8 mouse cellular contexts compared by ENCODE assay signal in the genomic region with DNA sequence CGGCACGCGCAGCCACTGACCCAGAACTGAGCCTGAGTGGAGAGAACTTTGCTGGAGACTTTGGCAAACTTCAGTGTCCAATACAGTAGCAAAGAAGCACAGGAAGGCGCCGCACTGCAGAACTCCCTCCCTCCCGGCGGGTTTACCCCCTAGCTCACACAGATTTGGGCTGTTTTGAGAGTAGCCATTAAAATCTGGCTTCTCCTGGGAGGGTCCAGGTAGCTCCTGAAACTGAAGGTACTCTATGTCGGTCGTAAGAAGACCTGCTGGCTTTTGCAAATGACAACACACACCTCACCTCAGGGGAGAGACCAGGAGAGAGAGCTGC. TPM values are rescaled to one million over a fixed set of nuclear protein-coding genes. Genes with fewer than 3 reads are reported as not detected.
DNase-seq lines count a peak whose midpoint lies in the region; ATAC-seq and TF ChIP-seq lines count a peak whose summit lies in the region.

No protein-coding gene starts in this region.

- DNase-seq in kidney, postnatal 10 days, result no peak
- no peak for DNase-seq in midbrain, embryonic 14.5 days
- DNase-seq in spleen, adult 18-20 months, result no peak
- no peak for DNase-seq in ovary, postnatal 10 days (ENCODE audit: low spot score)

- H3K9me3 ChIP-seq in kidney, embryonic 14.5 days (ENCODE audit: control insufficient read depth, low read length), result no peaks in the 10 kb centered on the region
- H3K9me3 ChIP-seq in hindbrain, embryonic 16.5 days (ENCODE audit: control insufficient read depth, low read length), result no peaks in the 10 kb centered on the region
- no peaks in the 10 kb centered on the region for H3K9me3 ChIP-seq in midbrain, embryonic 14.5 days (ENCODE audit: control insufficient read depth, low read length)

- peak overlapping the region; percentile 90 for H3K4me3 ChIP-seq in kidney, embryonic 14.5 days (ENCODE audit: low read length)
- H3K4me3 ChIP-seq in bone marrow macrophage, adult 2 months (ENCODE audit: insufficient read depth, low read length), result peak overlapping the region; percentile 68
- peak overlapping the region; percentile 80 for H3K4me3 ChIP-seq in hindbrain, embryonic 16.5 days (ENCODE audit: low read length)
- H3K4me3 ChIP-seq in midbrain, embryonic 14.5 days (replicated peaks; ENCODE audit: low read depth, low read length), result peak overlapping the region; percentile 79

- peak overlapping the region; percentile 73; the same call in 1 of the 2 replicates for H3K27ac ChIP-seq in kidney, embryonic 14.5 days (ENCODE audit: low read depth, low read length)
- H3K27ac ChIP-seq in bone marrow macrophage, adult 2 months (ENCODE audit: insufficient read depth, low read depth, low read length), result peak overlapping the region; percentile 55
- peak overlapping the region; percentile 79 for H3K27ac ChIP-seq in hindbrain, embryonic 16.5 days (ENCODE audit: low read depth, low read length)
- no peak overlapping the region for H3K27ac ChIP-seq in midbrain, embryonic 14.5 days (replicated peaks; ENCODE audit: low read depth, low read length)

- peak overlapping the region; percentile 51 for H3K4me2 ChIP-seq in kidney, embryonic 14.5 days (replicated peaks; ENCODE audit: low read depth, low read length)
- peak overlapping the region; percentile 75 for H3K4me2 ChIP-seq in hindbrain, embryonic 16.5 days (ENCODE audit: low read length)
- peak overlapping the region; percentile 73 for H3K4me2 ChIP-seq in midbrain, embryonic 14.5 days (ENCODE audit: low read length)

- TF ChIP-seq POLR2A in bone marrow macrophage, adult 2 months (IDR thresholded peaks at IDR 0.05; ENCODE audit: borderline replicate concordance, low read depth, low read length), result no peak

- peak overlapping the region; percentile 94 for H3K9ac ChIP-seq in kidney, embryonic 14.5 days (ENCODE audit: low read depth, low read length)
- peak overlapping the region; percentile 96 for H3K9ac ChIP-seq in hindbrain, embryonic 16.5 days (ENCODE audit: low read depth, low read length)
- H3K9ac ChIP-seq in midbrain, embryonic 14.5 days (replicated peaks; ENCODE audit: low read length), result peak overlapping the region; percentile 90; the same call in 1 of the 2 replicates

- WGBS in kidney, embryonic 14.5 days, result 9% methylated on average over 9 of the region's 9 CpGs
- WGBS in hindbrain, embryonic 16.5 days, result 25% methylated on average over 9 of the region's 9 CpGs
- WGBS in midbrain, embryonic 14.5 days, result 17% methylated on average over 9 of the region's 9 CpGs

- peaks cover 9% of the 10 kb centered on the region; the same call in 1 of the 2 replicates for H3K36me3 ChIP-seq in kidney, embryonic 14.5 days (ENCODE audit: control insufficient read depth, insufficient read depth, low read length)
- peaks cover 9% of the 10 kb centered on the region for H3K36me3 ChIP-seq in hindbrain, embryonic 16.5 days (ENCODE audit: control insufficient read depth, insufficient read depth, low read length)
- peaks cover 6% of the 10 kb centered on the region for H3K36me3 ChIP-seq in midbrain, embryonic 14.5 days (ENCODE audit: control insufficient read depth, insufficient read depth, low read length)

- no peak for TF ChIP-seq CTCF in bone marrow macrophage, adult 2 months (IDR thresholded peaks at IDR 0.05; ENCODE audit: low read depth, low read length)

- no peaks in the 10 kb centered on the region; the same call in 1 of the 2 replicates for H3K27me3 ChIP-seq in kidney, embryonic 14.5 days (ENCODE audit: control insufficient read depth, insufficient read depth, low read length)
- H3K27me3 ChIP-seq in hindbrain, embryonic 16.5 days (replicated peaks; ENCODE audit: control insufficient read depth, insufficient read depth, low read length), result peaks cover 9% of the 10 kb centered on the region
- H3K27me3 ChIP-seq in midbrain, embryonic 14.5 days (ENCODE audit: control insufficient read depth, insufficient read depth, low read length), result peaks cover 5% of the 10 kb centered on the region

- peaks cover 10% of the 10 kb centered on the region for H3K4me1 ChIP-seq in kidney, embryonic 14.5 days (ENCODE audit: control insufficient read depth, insufficient read depth, low read length)
- H3K4me1 ChIP-seq in bone marrow macrophage, adult 2 months (ENCODE audit: control insufficient read depth, insufficient read depth, low read length), result peaks cover 33% of the 10 kb centered on the region
- peaks cover 12% of the 10 kb centered on the region for H3K4me1 ChIP-seq in hindbrain, embryonic 16.5 days (ENCODE audit: control insufficient read depth, insufficient read depth, low read depth, low read length)
- H3K4me1 ChIP-seq in midbrain, embryonic 14.5 days (ENCODE audit: control insufficient read depth, insufficient read depth, low read length), result peaks cover 12% of the 10 kb centered on the region; the same call in 1 of the 2 replicates

- no peak for ATAC-seq in kidney, embryonic 14.5 days (ENCODE audit: low FRiP score, low TSS enrichment)
- ATAC-seq in hindbrain, embryonic 16.5 days, result peak; percentile 18
- ATAC-seq in midbrain, embryonic 14.5 days (ENCODE audit: low FRiP score, low TSS enrichment), result no peak
- ATAC-seq in megakaryocyte progenitor cell, adult 5-6 weeks (replicated peaks; ENCODE audit: poor library complexity), result no peak

RNA-seq across cellular contexts. Expression of a gene that starts 0.8 kb away (rescaled TPM):
- 4.2 and 6.0 TPM in 2 replicates for polyA plus RNA-seq in kidney, embryonic 14.5 days (2014; fragmentation: Nextera tagmentation; extraction: Ambion mirVana)
- 10.9 and 12.7 TPM in 2 replicates for polyA plus RNA-seq in bone marrow macrophage, adult 2 months (2012; ENCODE audit: insufficient read depth, insufficient read length, missing spikeins)
- polyA plus RNA-seq in hindbrain, embryonic 16.5 days (2015; fragmentation: Nextera tagmentation; extraction: Ambion mirVana), result 3.6 and 3.7 TPM in 2 replicates
- 2.0 and 3.1 TPM in 2 replicates for polyA plus RNA-seq in midbrain, embryonic 14.5 days (2014; fragmentation: Nextera tagmentation; extraction: Ambion mirVana)
- 5.1 and 5.5 TPM in 2 replicates for total RNA-seq in megakaryocyte progenitor cell, adult 5-6 weeks (2015)
- 4.6 and 6.2 TPM in 2 replicates for total RNA-seq in megakaryocyte progenitor cell, adult 5-6 weeks (2017)

RNA-seq across cellular contexts. Expression of a gene that starts 10.2 kb away (rescaled TPM):
- polyA plus RNA-seq in kidney, embryonic 14.5 days (2014; fragmentation: Nextera tagmentation; extraction: Ambion mirVana), result 6.8 and 9.0 TPM in 2 replicates
- polyA plus RNA-seq in bone marrow macrophage, adult 2 months (2012; ENCODE audit: insufficient read depth, insufficient read length, missing spikeins), result 5.4 and 5.7 TPM in 2 replicates
- polyA plus RNA-seq in hindbrain, embryonic 16.5 days (2015; fragmentation: Nextera tagmentation; extraction: Ambion mirVana), result 13.9 and 16.8 TPM in 2 replicates
- 15.9 and 17.9 TPM in 2 replicates for polyA plus RNA-seq in midbrain, embryonic 14.5 days (2014; fragmentation: Nextera tagmentation; extraction: Ambion mirVana)
- 1.0 and 2.1 TPM in 2 replicates for total RNA-seq in megakaryocyte progenitor cell, adult 5-6 weeks (2015)
- 2.0 and 2.2 TPM in 2 replicates for total RNA-seq in megakaryocyte progenitor cell, adult 5-6 weeks (2017)

RNA-seq across cellular contexts. Expression of a gene that starts 38.1 kb away (rescaled TPM):
- 82.2 and 93.7 TPM in 2 replicates for polyA plus RNA-seq in kidney, embryonic 14.5 days (2014; fragmentation: Nextera tagmentation; extraction: Ambion mirVana)
- polyA plus RNA-seq in bone marrow macrophage, adult 2 months (2012; ENCODE audit: insufficient read depth, insufficient read length, missing spikeins), result 30.8 and 35.7 TPM in 2 replicates
- polyA plus RNA-seq in hindbrain, embryonic 16.5 days (2015; fragmentation: Nextera tagmentation; extraction: Ambion mirVana), result 80.9 and 98.1 TPM in 2 replicates
- 83.0 and 83.1 TPM in 2 replicates for polyA plus RNA-seq in midbrain, embryonic 14.5 days (2014; fragmentation: Nextera tagmentation; extraction: Ambion mirVana)
- total RNA-seq in megakaryocyte progenitor cell, adult 5-6 weeks (2015), result 50.2 and 53.2 TPM in 2 replicates
- total RNA-seq in megakaryocyte progenitor cell, adult 5-6 weeks (2017), result 74.6 and 100 TPM in 2 replicates

RNA-seq across cellular contexts. Expression of a gene that starts 38.2 kb away (rescaled TPM):
- polyA plus RNA-seq in kidney, embryonic 14.5 days (2014; fragmentation: Nextera tagmentation; extraction: Ambion mirVana), result 2.8 and 3.6 TPM in 2 replicates
- 6.6 and 6.8 TPM in 2 replicates for polyA plus RNA-seq in bone marrow macrophage, adult 2 months (2012; ENCODE audit: insufficient read depth, insufficient read length, missing spikeins)
- polyA plus RNA-seq in hindbrain, embryonic 16.5 days (2015; fragmentation: Nextera tagmentation; extraction: Ambion mirVana), result 5.3 and 7.0 TPM in 2 replicates
- polyA plus RNA-seq in midbrain, embryonic 14.5 days (2014; fragmentation: Nextera tagmentation; extraction: Ambion mirVana), result 6.1 and 7.6 TPM in 2 replicates
- total RNA-seq in megakaryocyte progenitor cell, adult 5-6 weeks (2015), result 4.7 and 5.0 TPM in 2 replicates
- 6.8 and 7.4 TPM in 2 replicates for total RNA-seq in megakaryocyte progenitor cell, adult 5-6 weeks (2017)
